Mouse (Mus musculus) embryonic facial prominence, embryonic 14.5 days (tissue): ENCODE results near the gene Fabp1. TPM values are rescaled to one million over a fixed set of nuclear protein-coding genes. Genes with fewer than 3 reads are reported as not detected.

Experiments
- ATAC-seq: fragments of 200-750 bp; cut with Nextera tagmentation; 2 replicates; pipeline ENCODE4 v1.8.0; 2017; ENCODE audit warnings: low read depth, moderate number of reproducible peaks, moderate TSS enrichment
- DNase-seq: peaks from one replicate; pipeline ENCODE4 v3.0.0-alpha.2; 2015; ENCODE audit warnings: low spot score
- H3K27ac ChIP-seq: fragments of 300-500 bp; sonication (generic); replicated peaks from 2 replicates; pipeline ENCODE4 v1.5.1; 2014; ENCODE audit warnings: low read depth, mild to moderate bottlenecking, low read length, moderate library complexity
- H3K27me3 ChIP-seq: fragments of 300-500 bp; sonication (generic); replicated peaks from 2 replicates; pipeline ENCODE4 v1.6.1; 2014; ENCODE audit warnings: low read length; ENCODE audit not compliant: control insufficient read depth, insufficient read depth
- H3K36me3 ChIP-seq: fragments of 300-500 bp; sonication (generic); 2 replicates; pipeline ENCODE4 v1.6.1; 2014; ENCODE audit warnings: low read length, mixed read lengths; ENCODE audit not compliant: control insufficient read depth, insufficient read depth
- H3K4me1 ChIP-seq: fragments of 300-500 bp; sonication (generic); 2 replicates; pipeline ENCODE4 v1.6.1; 2014; ENCODE audit warnings: antibody characterized with exemption, low read length; ENCODE audit not compliant: control insufficient read depth, insufficient read depth
- H3K4me2 ChIP-seq: fragments of 300-500 bp; sonication (generic); 2 replicates; pipeline ENCODE4 v1.6.1; 2014; ENCODE audit warnings: low read depth, mild to moderate bottlenecking, low read length, moderate library complexity, mixed read lengths
- H3K4me3 ChIP-seq: fragments of 300-500 bp; sonication (generic); 2 replicates; pipeline ENCODE4 v1.5.1; 2014; ENCODE audit warnings: low read depth, mild to moderate bottlenecking, low read length
- H3K9ac ChIP-seq: fragments of 300-500 bp; sonication (generic); 2 replicates; pipeline ENCODE4 v1.6.1; 2014; ENCODE audit warnings: low read depth, mild to moderate bottlenecking, low read length, moderate library complexity, mixed read lengths
- H3K9me3 ChIP-seq: fragments of 300-500 bp; sonication (generic); 2 replicates; pipeline ENCODE4 v1.6.1; 2016; ENCODE audit warnings: low read length; ENCODE audit not compliant: control insufficient read depth
- whole genome bisulfite sequencing: fragments of 180-500 bp; shearing (Covaris S2); extraction: QIAGEN DNeasy Blood & Tissue Kit; methylation state at CpG from one replicate; pipeline ENCODE4 v1.1.7; 2014; 5-methylcytosine and 5-hydroxymethylcytosine counted together
- polyA plus RNA-seq: library from polyadenylated mRNA; unstranded; fragments of >200 nt; fragmentation: Nextera tagmentation; extraction: Ambion mirVana; gene quantifications from 2 replicates; pipeline ENCODE4 v1.2.1, GENCODE M21; 2014

Gene Fabp1
- polyA plus RNA-seq, result not detected in 2 replicates

DNA sequence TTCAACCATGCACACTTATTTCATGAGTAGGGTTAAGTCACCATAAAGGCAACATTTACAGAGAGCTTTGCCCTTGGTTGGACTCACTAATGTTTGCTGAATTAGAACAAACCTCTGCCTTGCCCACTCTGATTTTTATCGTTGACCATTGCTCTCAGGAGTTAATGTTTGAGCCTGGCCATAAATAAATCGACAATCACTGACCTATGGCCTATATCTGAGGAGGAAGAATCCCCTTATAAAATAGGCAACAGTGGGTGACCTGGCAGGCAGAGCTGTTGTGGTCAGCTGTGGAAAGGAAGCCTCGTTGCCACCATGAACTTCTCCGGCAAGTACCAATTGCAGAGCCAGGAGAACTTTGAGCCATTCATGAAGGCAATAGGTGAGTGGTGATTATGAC is at the start of gene Fabp1:
Gene Fabp1, plus strand, starts transcription at position 216 of the 400 bp plus-strand sequence.
- 81% methylated on average over 4 of the region's 4 CpGs for WGBS
- no peak within 1 kb of the TSS for H3K27ac ChIP-seq
- no peak within 1 kb of the TSS for H3K4me2 ChIP-seq
- H3K9ac ChIP-seq, result no peak within 1 kb of the TSS
- no peaks in the 10 kb centered on the region for H3K4me1 ChIP-seq
- DNase-seq (no peak), ATAC-seq (no peak)
- H3K36me3 ChIP-seq, result no peaks in the 10 kb centered on the region
- H3K4me3 ChIP-seq, result no peak within 1 kb of the TSS
- H3K9me3 ChIP-seq, result no peaks in the 10 kb centered on the region
- no peaks in the 10 kb centered on the region for H3K27me3 ChIP-seq

DNA sequence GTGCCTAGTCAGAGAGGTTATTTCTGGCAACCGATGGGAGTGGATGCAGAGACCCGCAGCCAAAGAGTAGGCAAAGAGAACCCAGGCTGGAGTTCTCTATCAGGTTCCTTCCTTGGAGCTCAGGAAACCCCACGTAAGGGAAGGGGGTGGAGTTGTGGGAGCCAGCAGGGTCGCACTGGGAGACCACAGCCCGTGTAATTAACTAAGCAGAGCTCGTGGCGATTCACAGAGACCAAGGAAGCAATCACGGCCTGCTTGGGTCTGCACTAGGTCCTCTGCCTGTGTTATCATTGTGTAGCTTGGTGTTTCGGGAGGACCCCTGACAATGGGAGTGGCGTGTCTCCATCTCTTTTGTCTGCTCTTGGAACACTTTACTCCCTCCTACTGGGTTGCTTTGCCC is 48.5 kb upstream of the Fabp1 start:
- no peaks in the 10 kb centered on the region for H3K27me3 ChIP-seq
- DNase-seq (no peak), ATAC-seq (no peak)
- H3K27ac ChIP-seq, result no peak overlapping the region
- no peak overlapping the region for H3K4me2 ChIP-seq
- H3K36me3 ChIP-seq, result no peaks in the 10 kb centered on the region
- no peaks in the 10 kb centered on the region for H3K9me3 ChIP-seq
- no peak overlapping the region for H3K4me3 ChIP-seq
- no peak overlapping the region for H3K9ac ChIP-seq
- H3K4me1 ChIP-seq, result no peaks in the 10 kb centered on the region
- WGBS, result 46% methylated on average over 10 of the region's 10 CpGs

DNA sequence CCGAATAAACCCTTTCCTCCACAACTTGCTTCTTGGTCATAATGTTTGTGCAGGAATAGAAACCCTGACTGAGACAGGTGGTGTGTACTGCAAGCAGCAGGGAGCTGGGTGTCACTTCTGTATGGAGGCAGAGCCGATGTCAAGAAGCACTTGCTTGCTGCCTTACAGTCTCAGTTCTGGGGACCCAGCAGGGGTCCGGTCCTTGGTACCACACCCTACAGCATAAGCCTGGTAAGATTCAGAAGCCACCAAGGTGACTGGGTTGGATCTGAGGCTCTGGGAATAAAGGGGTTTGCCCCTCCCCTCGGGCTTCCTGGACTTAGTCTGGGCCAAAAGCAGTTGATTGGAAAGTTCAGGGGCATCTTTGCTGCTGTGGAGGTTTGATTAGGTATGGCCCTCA is 46.1 kb upstream of the Fabp1 start:
- Histone ChIP-seq H3K36me3 (no peaks in the 10 kb centered on the region), H3K9me3 (no peaks in the 10 kb centered on the region), H3K27ac (no peak overlapping the region), H3K4me1 (no peaks in the 10 kb centered on the region), H3K27me3 (no peaks in the 10 kb centered on the region), H3K4me3 (no peak overlapping the region), H3K9ac (no peak overlapping the region), H3K4me2 (no peak overlapping the region)
- WGBS, result 76% methylated on average over 4 of the region's 4 CpGs
- DNase-seq, result no peak
- no peak for ATAC-seq

DNA sequence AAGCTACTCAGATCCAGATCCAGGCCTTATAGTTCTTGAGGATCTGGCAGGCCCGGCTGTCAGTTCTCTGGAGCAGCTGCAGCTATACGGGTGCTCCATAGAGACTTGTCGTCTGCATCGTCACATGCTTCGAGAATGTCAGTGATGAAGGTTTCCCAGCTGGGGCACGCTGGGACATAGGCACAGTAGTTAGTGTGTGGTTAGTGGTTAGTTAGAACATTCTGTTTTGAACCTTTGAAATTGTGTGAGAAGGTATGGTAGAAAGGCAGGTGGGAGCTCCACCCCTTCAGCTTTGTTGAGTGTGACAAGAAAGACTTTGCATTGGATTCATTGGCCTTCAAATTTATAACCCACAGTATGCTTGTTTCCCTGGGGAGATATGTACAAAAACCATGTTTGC is 44.8 kb upstream of the Fabp1 start:
- Histone ChIP-seq H3K27ac (no peak overlapping the region), H3K4me1 (no peaks in the 10 kb centered on the region), H3K9ac (no peak overlapping the region), H3K27me3 (no peaks in the 10 kb centered on the region), H3K9me3 (no peaks in the 10 kb centered on the region), H3K4me2 (no peak overlapping the region), H3K36me3 (no peaks in the 10 kb centered on the region), H3K4me3 (no peak overlapping the region)
- ATAC-seq (no peak), DNase-seq (no peak)
- WGBS, result 83% methylated on average over 6 of the region's 6 CpGs

- WGBS, result 67% methylated on average over 5 of the region's 5 CpGs
- DNase-seq (no peak), ATAC-seq (no peak)
- Histone ChIP-seq H3K36me3 (no peaks in the 10 kb centered on the region), H3K27me3 (no peaks in the 10 kb centered on the region), H3K9ac (no peak overlapping the region), H3K27ac (no peak overlapping the region), H3K9me3 (no peaks in the 10 kb centered on the region), H3K4me2 (no peak overlapping the region), H3K4me3 (no peak overlapping the region), H3K4me1 (no peaks in the 10 kb centered on the region)
Observed at GRCm38 (mm10) chr6:71156674-71157326, 42.8 kb upstream of the Fabp1 start.

DNA sequence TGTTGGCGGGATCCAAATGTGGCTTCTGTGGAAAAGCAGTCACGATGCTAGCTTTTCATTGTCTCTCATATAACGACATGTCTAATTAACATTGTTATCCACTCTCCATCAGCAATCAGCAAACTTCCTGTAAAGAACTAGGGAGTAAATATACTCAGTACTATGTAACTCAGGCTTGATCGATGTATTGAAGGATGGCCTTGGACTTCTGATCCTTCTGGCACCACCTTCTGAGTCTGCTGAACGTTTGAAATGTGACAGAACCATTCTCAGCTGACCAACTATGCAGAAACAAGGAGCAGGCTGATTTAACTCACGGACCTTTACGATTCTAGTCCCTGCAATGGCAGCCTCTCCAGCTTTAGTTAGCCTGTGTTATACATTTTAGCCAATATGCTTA is 38.3 kb upstream of the Fabp1 start:
- no peak overlapping the region for H3K27ac ChIP-seq
- H3K9me3 ChIP-seq, result no peaks in the 10 kb centered on the region
- WGBS, result 73% methylated on average over 7 of the region's 7 CpGs
- no peak overlapping the region for H3K4me3 ChIP-seq
- H3K4me1 ChIP-seq, result no peaks in the 10 kb centered on the region
- DNase-seq, result no peak
- H3K9ac ChIP-seq, result no peak overlapping the region
- H3K4me2 ChIP-seq, result no peak overlapping the region
- H3K36me3 ChIP-seq, result no peaks in the 10 kb centered on the region
- no peaks in the 10 kb centered on the region for H3K27me3 ChIP-seq
- ATAC-seq, result no peak

DNA sequence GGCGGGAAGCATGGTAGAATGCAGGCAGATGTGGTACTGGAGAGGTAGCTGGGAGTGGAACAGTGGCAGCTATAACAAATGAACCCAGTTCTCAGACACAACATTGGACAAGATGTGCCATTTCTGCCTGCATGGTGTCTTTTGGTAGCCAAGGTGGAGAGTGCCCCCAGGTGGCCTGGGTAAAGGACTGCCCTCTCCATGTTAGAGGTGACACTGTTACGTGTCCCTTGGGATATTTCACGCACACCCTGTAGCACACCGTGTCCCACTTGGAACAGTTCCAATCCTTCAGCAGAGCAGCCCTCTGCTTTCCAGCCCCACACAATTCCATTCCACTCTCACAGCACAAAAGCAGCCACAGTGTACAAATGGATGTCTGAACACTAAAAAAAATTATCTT is 37.4 kb upstream of the Fabp1 start:
- H3K9ac ChIP-seq, result no peak overlapping the region
- no peak overlapping the region for H3K27ac ChIP-seq
- no peaks in the 10 kb centered on the region for H3K36me3 ChIP-seq
- H3K27me3 ChIP-seq, result no peaks in the 10 kb centered on the region
- ATAC-seq, result no peak
- H3K4me1 ChIP-seq, result no peaks in the 10 kb centered on the region
- H3K9me3 ChIP-seq, result no peaks in the 10 kb centered on the region
- H3K4me2 ChIP-seq, result no peak overlapping the region
- H3K4me3 ChIP-seq, result no peak overlapping the region
- 71% methylated on average over 4 of the region's 4 CpGs for WGBS
- no peak for DNase-seq

GRCm38 (mm10) chr6:71164394-71164793 is 35.2 kb upstream of the Fabp1 start:
- no peaks in the 10 kb centered on the region for H3K9me3 ChIP-seq
- H3K4me3 ChIP-seq, result no peak overlapping the region
- H3K27ac ChIP-seq, result no peak overlapping the region
- no peaks in the 10 kb centered on the region for H3K36me3 ChIP-seq
- H3K4me2 ChIP-seq, result no peak overlapping the region
- peak; percentile 22; the same call in 1 of the 2 replicates for ATAC-seq
- WGBS, result 36% methylated on average over 6 of the region's 6 CpGs
- no peak overlapping the region for H3K9ac ChIP-seq
- DNase-seq, result no peak
- H3K27me3 ChIP-seq, result no peaks in the 10 kb centered on the region
- H3K4me1 ChIP-seq, result no peaks in the 10 kb centered on the region

- H3K27ac ChIP-seq, result no peak overlapping the region
- H3K36me3 ChIP-seq, result no peaks in the 10 kb centered on the region
- no peak overlapping the region for H3K4me3 ChIP-seq
- peak; percentile 75 for DNase-seq
- peak; percentile 57; the same call in 1 of the 2 replicates for ATAC-seq
- no peaks in the 10 kb centered on the region for H3K9me3 ChIP-seq
- no peak overlapping the region for H3K4me2 ChIP-seq
- WGBS, result 40% methylated on average over 6 of the region's 6 CpGs
- no peak overlapping the region for H3K9ac ChIP-seq
- H3K27me3 ChIP-seq, result no peaks in the 10 kb centered on the region
- H3K4me1 ChIP-seq, result no peaks in the 10 kb centered on the region
Observed at GRCm38 (mm10) chr6:71166551-71167169, 33.0 kb upstream of the Fabp1 start.
